Mouse (Mus musculus): ENCODE data around the gene Fam172a. TPM values are rescaled to one million over a fixed set of nuclear protein-coding genes. Genes with fewer than 3 reads are reported as not detected.
A peak's percentile ranks its signal among the peaks of the same experiment; 100 is the strongest.
"Not testable (repeated sequence)": the region's sequence is repeated elsewhere in the genome, so short reads cannot be mapped to it uniquely, and the experiment has no call there.

The Fam172a gene
- polyA plus RNA-seq (2016; fragmentation: Nextera tagmentation; extraction: Ambion mirVana): 41.6 and 46.4 TPM in 2 replicates

GRCm38 (mm10) chr13:77701733-77702132 is at the start of gene Fam172a:
TSS of gene Fam172a (plus strand) at chr13:77702033.
- H3K4me2 ChIP-seq (replicated peaks); H3K9ac ChIP-seq (replicated peaks); H3K27me3 ChIP-seq; H3K4me3 ChIP-seq; H3K27ac ChIP-seq (replicated peaks); H3K4me1 ChIP-seq; ATAC-seq (ENCODE audit: low FRiP score, low read depth); H3K36me3 ChIP-seq; H3K9me3 ChIP-seq: not testable (repeated sequence)
- WGBS: 100% methylated on average over 1 of the region's 6 CpGs

- ATAC-seq (ENCODE audit: low FRiP score, low read depth): no peak
- Histone ChIP-seq H3K27me3 (no peaks in the 10 kb centered on the region), H3K4me3 (no peak overlapping the region), H3K9me3 (no peaks in the 10 kb centered on the region), H3K27ac (replicated peaks) (no peak overlapping the region), H3K36me3 (no peaks in the 10 kb centered on the region), H3K4me1 (no peaks in the 10 kb centered on the region), H3K4me2 (replicated peaks) (no peak overlapping the region), H3K9ac (replicated peaks) (no peak overlapping the region)
- 26% methylated on average over 2 of the region's 2 CpGs for WGBS
Measured at GRCm38 (mm10) chr13:77688651-77689050, 13.2 kb upstream of the Fam172a start.

- H3K9me3 ChIP-seq: no peaks in the 10 kb centered on the region
- 0 out of 2 replicates have a peak overlapping the region, but pooled peaks have one; percentile 25 for H3K27ac ChIP-seq (replicated peaks)
- H3K4me3 ChIP-seq: peak overlapping the region; percentile 90
- H3K36me3 ChIP-seq: no peaks in the 10 kb centered on the region
- peaks cover 12% of the 10 kb centered on the region for H3K4me1 ChIP-seq
- H3K9ac ChIP-seq (replicated peaks): peak overlapping the region; percentile 83
- H3K4me2 ChIP-seq (replicated peaks): peak overlapping the region; percentile 82
- ATAC-seq (ENCODE audit: low FRiP score, low read depth): peak; percentile 98
- H3K27me3 ChIP-seq: no peaks in the 10 kb centered on the region
- WGBS: under 1% methylated on average over 35 of the region's 35 CpGs
Measured at GRCm38 (mm10) chr13:77708514-77709013, 6.7 kb downstream of the Fam172a start.

- no peak overlapping the region for H3K4me2 ChIP-seq (replicated peaks)
Measured at GRCm38 (mm10) chr13:77717499-77717898, 15.7 kb downstream of the Fam172a start.

GRCm38 (mm10) chr13:77742822-77743221 is 41.0 kb downstream of the Fam172a start:
- Histone ChIP-seq H3K27ac (replicated peaks) (no peak overlapping the region), H3K4me2 (replicated peaks) (no peak overlapping the region), H3K4me1 (no peaks in the 10 kb centered on the region), H3K9ac (replicated peaks) (no peak overlapping the region), H3K36me3 (no peaks in the 10 kb centered on the region), H3K27me3 (no peaks in the 10 kb centered on the region), H3K9me3 (no peaks in the 10 kb centered on the region), H3K4me3 (no peak overlapping the region)
- ATAC-seq (ENCODE audit: low FRiP score, low read depth): no peak

More at GRCm38 (mm10) chr13:77717499-77717898, 15.7 kb downstream of the Fam172a start:
- H3K4me1 ChIP-seq: no peaks in the 10 kb centered on the region
- ATAC-seq (ENCODE audit: low FRiP score, low read depth): no peak
- no peak overlapping the region for H3K9ac ChIP-seq (replicated peaks)
- no peak overlapping the region for H3K4me3 ChIP-seq
- H3K36me3 ChIP-seq: no peaks in the 10 kb centered on the region
- H3K27ac ChIP-seq (replicated peaks): no peak overlapping the region
- 89% methylated on average over 2 of the region's 2 CpGs for WGBS
- no peaks in the 10 kb centered on the region for H3K9me3 ChIP-seq
- no peaks in the 10 kb centered on the region for H3K27me3 ChIP-seq

- Histone ChIP-seq H3K27ac (replicated peaks) (no peak overlapping the region), H3K4me3 (no peak overlapping the region), H3K4me2 (replicated peaks) (no peak overlapping the region), H3K36me3 (0 out of 2 replicates have a peak, but pooled peaks cover 5% of the 10 kb centered on the region), H3K27me3 (no peaks in the 10 kb centered on the region), H3K4me1 (no peaks in the 10 kb centered on the region), H3K9me3 (peaks cover 6% of the 10 kb centered on the region; the same call in 1 of the 2 replicates), H3K9ac (replicated peaks) (no peak overlapping the region)
- 86% methylated on average over 2 of the region's 2 CpGs for WGBS
- no peak for ATAC-seq (ENCODE audit: low FRiP score, low read depth)
Measured at GRCm38 (mm10) chr13:77777606-77778005, 75.8 kb downstream of the Fam172a start.

GRCm38 (mm10) chr13:77807341-77807740 is 105.5 kb downstream of the Fam172a start:
- H3K27ac ChIP-seq (replicated peaks); H3K27me3 ChIP-seq; H3K9me3 ChIP-seq; H3K4me1 ChIP-seq; ATAC-seq (ENCODE audit: low FRiP score, low read depth); H3K9ac ChIP-seq (replicated peaks); H3K4me3 ChIP-seq; H3K36me3 ChIP-seq; H3K4me2 ChIP-seq (replicated peaks): not testable (repeated sequence)
- WGBS: 94% methylated on average over 2 of the region's 2 CpGs

GRCm38 (mm10) chr13:77810449-77810848 is 108.6 kb downstream of the Fam172a start:
- 0 out of 2 replicates have a peak, but pooled peaks have one; percentile 44 for ATAC-seq (ENCODE audit: low FRiP score, low read depth)
- 0 out of 2 replicates have a peak, but pooled peaks cover 6% of the 10 kb centered on the region for H3K9me3 ChIP-seq
- 89% methylated on average over 1 of the region's 1 CpGs for WGBS
- no peaks in the 10 kb centered on the region for H3K27me3 ChIP-seq
- H3K4me3 ChIP-seq: no peak overlapping the region
- H3K36me3 ChIP-seq: no peaks in the 10 kb centered on the region
- H3K4me2 ChIP-seq (replicated peaks): no peak overlapping the region
- no peak overlapping the region for H3K27ac ChIP-seq (replicated peaks)
- no peak overlapping the region for H3K9ac ChIP-seq (replicated peaks)
- H3K4me1 ChIP-seq: no peaks in the 10 kb centered on the region

- Histone ChIP-seq H3K4me3 (no peak overlapping the region), H3K27ac (replicated peaks) (no peak overlapping the region), H3K36me3 (no peaks in the 10 kb centered on the region), H3K4me1 (no peaks in the 10 kb centered on the region), H3K9me3 (no peaks in the 10 kb centered on the region), H3K27me3 (no peaks in the 10 kb centered on the region), H3K4me2 (replicated peaks) (no peak overlapping the region), H3K9ac (replicated peaks) (no peak overlapping the region)
- ATAC-seq (ENCODE audit: low FRiP score, low read depth): no peak
- WGBS: 95% methylated on average over 4 of the region's 4 CpGs
Measured at GRCm38 (mm10) chr13:77826138-77826537, 124.3 kb downstream of the Fam172a start.

- Histone ChIP-seq H3K4me1 (no peaks in the 10 kb centered on the region), H3K4me3 (no peak overlapping the region), H3K27ac (replicated peaks) (no peak overlapping the region), H3K9me3 (no peaks in the 10 kb centered on the region), H3K36me3 (no peaks in the 10 kb centered on the region), H3K9ac (replicated peaks) (no peak overlapping the region), H3K4me2 (replicated peaks) (no peak overlapping the region), H3K27me3 (no peaks in the 10 kb centered on the region)
- ATAC-seq (ENCODE audit: low FRiP score, low read depth): 0 out of 2 replicates have a peak, but pooled peaks have one; percentile 49
- 84% methylated on average over 2 of the region's 2 CpGs for WGBS
Measured at GRCm38 (mm10) chr13:77843017-77843654, 141.3 kb downstream of the Fam172a start.

- Histone ChIP-seq H3K9me3 (no peaks in the 10 kb centered on the region), H3K36me3 (no peaks in the 10 kb centered on the region), H3K4me3 (no peak overlapping the region), H3K27ac (replicated peaks) (no peak overlapping the region), H3K4me1 (no peaks in the 10 kb centered on the region), H3K4me2 (replicated peaks) (no peak overlapping the region), H3K9ac (replicated peaks) (no peak overlapping the region), H3K27me3 (no peaks in the 10 kb centered on the region)
- WGBS: 80% methylated on average over 4 of the region's 4 CpGs
- ATAC-seq (ENCODE audit: low FRiP score, low read depth): no peak
Measured at GRCm38 (mm10) chr13:77848868-77849267, 147.0 kb downstream of the Fam172a start.

- Histone ChIP-seq H3K27me3 (no peaks in the 10 kb centered on the region), H3K4me2 (replicated peaks) (no peak overlapping the region), H3K9ac (replicated peaks) (no peak overlapping the region), H3K4me1 (peaks cover 8% of the 10 kb centered on the region; the same call in 1 of the 2 replicates), H3K27ac (replicated peaks) (no peak overlapping the region), H3K9me3 (no peaks in the 10 kb centered on the region), H3K4me3 (no peak overlapping the region), H3K36me3 (no peaks in the 10 kb centered on the region)
- 90% methylated on average over 1 of the region's 1 CpGs for WGBS
- peak; percentile 35 for ATAC-seq (ENCODE audit: low FRiP score, low read depth)
Measured at GRCm38 (mm10) chr13:77864804-77865203, 163.0 kb downstream of the Fam172a start.
